Mouse (Mus musculus): Measurements from ENCODE around the gene Sh3bgrl2.

GRCm38 (mm10) chr9:83624193-83624592, 76.1 kb downstream of the Sh3bgrl2 start:
- TF ChIP-seq CTCF (IDR thresholded peaks at IDR 0.05; ENCODE audit: low read depth), result no peak
- TF ChIP-seq EP300 (IDR thresholded peaks at IDR 0.05; ENCODE audit: low read depth), result no peak
